Mouse (Mus musculus): Measurements from ENCODE around the gene Abl2. TPM values are rescaled to one million over a fixed set of nuclear protein-coding genes. Genes with fewer than 3 reads are reported as not detected.

Gene Abl2
- total and polyA plus RNA-seq, 2 experiments from 2014 or later, result 4.5 to 27.1 TPM

DNA sequence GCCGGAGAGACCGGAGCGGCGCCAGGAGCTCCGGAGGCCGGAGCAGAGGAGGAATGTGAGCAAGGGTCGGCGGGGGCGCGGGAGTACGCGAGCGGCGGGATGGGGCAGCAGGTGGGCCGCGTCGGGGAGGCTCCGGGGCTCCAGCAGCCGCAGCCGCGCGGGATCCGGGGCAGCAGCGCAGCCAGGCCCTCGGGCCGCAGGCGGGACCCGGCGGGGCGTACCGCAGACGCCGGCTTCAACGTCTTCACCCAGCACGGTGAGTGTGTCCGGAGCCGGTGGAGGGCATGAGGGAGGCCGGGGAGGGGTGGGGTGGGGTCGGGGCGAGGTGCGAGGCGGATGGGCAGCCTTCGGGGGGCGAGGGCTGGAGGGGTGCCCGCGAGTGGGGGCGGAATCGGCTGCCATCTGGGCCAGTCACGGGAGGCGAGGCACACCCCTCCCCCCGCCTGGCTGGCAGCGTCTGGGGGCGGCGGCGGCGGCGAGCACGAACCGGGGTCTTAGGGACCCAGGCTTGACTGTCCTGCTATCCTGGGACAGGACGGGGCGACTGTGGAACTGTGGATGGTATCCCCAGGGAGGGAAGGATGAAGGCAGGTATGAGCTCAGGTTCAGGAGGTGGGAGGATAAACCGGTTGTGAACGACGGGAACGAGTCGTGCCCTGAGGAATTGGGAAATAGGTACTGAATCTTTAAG lies 509 bp downstream of the Abl2 start:
- peak; percentile 70 for DNase-seq (ENCODE audit: low spot score)
- H3K9ac ChIP-seq (replicated peaks; ENCODE audit: low read length), result peak overlapping the region; percentile 99
- no peak for TF ChIP-seq CTCF (IDR thresholded peaks at IDR 0.05; ENCODE audit: low read depth)
- H3K4me3 ChIP-seq (ENCODE audit: low read length), result peak overlapping the region; percentile 97
- no peaks in the 10 kb centered on the region for H3K9me3 ChIP-seq (ENCODE audit: low read length)
- under 1% methylated on average over 57 of the region's 66 CpGs for WGBS
- H3K36me3 ChIP-seq (ENCODE audit: insufficient read depth, low read length), result no peaks in the 10 kb centered on the region
- no peaks in the 10 kb centered on the region for H3K27me3 ChIP-seq (ENCODE audit: insufficient read depth, low read length)
- H3K4me2 ChIP-seq (ENCODE audit: low read depth, low read length), result peak overlapping the region; percentile 70
- H3K27ac ChIP-seq, result peak overlapping the region; percentile 99
- ATAC-seq, result peak; percentile 68
- peaks cover 7% of the 10 kb centered on the region; the same call in 1 of the 2 replicates for H3K4me1 ChIP-seq (ENCODE audit: insufficient read depth, low read length)

DNA sequence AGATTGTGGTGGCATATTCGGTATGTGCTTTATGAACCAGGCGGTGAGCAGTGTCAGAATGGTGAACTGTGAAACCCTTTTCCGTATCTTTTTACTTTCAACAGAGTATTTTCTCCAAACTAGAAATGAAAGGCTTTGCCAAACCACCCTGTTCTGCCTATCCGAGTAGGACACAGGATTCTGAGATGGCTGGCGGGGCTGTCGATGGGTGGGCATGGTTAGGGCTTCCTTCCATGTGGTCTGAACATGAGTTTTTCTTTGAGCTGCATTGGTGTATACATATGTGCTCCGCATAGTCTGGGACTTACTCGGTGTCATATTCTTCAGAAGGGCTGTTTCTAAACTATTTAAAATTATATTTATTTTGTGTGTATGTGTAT lies 1.0 kb downstream of the Abl2 start:
- no peaks in the 10 kb centered on the region for H3K36me3 ChIP-seq (ENCODE audit: insufficient read depth, low read length)
- H3K4me3 ChIP-seq (ENCODE audit: low read length), result peak overlapping the region; percentile 97
- TF ChIP-seq CTCF (IDR thresholded peaks at IDR 0.05; ENCODE audit: low read depth), result no peak
- ATAC-seq (peak; percentile 36; the same call in 1 of the 2 replicates), DNase-seq (ENCODE audit: low spot score) (peak; percentile 46)
- no peaks in the 10 kb centered on the region for H3K27me3 ChIP-seq (ENCODE audit: insufficient read depth, low read length)
- H3K4me2 ChIP-seq (ENCODE audit: low read depth, low read length), result peak overlapping the region; percentile 70
- peak overlapping the region; percentile 99 for H3K27ac ChIP-seq
- peak overlapping the region; percentile 99 for H3K9ac ChIP-seq (replicated peaks; ENCODE audit: low read length)
- WGBS, result 5% methylated on average over 8 of the region's 8 CpGs
- peaks cover 7% of the 10 kb centered on the region; the same call in 1 of the 2 replicates for H3K4me1 ChIP-seq (ENCODE audit: insufficient read depth, low read length)
- H3K9me3 ChIP-seq (ENCODE audit: low read length), result no peaks in the 10 kb centered on the region

DNA sequence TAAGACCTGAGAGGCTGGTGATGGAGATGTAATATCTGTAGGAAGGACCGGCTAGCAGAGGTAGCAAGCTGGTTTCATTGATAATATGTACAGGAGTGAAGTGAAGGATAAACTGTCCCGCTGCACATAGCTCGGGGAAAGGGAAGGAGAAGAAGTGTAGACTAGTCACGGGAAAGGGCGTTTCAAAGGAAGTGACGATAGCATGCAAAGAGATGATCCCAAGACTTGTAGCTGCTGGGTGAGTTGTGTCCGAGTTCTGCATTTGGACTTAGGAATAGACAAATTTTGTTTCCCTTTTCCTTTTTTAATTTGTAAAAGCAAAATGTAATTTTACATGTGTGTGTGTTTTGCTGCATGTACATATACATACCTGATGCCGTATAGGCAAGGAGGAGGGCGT lies 1.9 kb downstream of the Abl2 start:
- Histone ChIP-seq H3K27ac (no peak overlapping the region), H3K27me3 (ENCODE audit: insufficient read depth, low read length) (no peaks in the 10 kb centered on the region), H3K9me3 (ENCODE audit: low read length) (no peaks in the 10 kb centered on the region), H3K9ac (replicated peaks; ENCODE audit: low read length) (no peak overlapping the region), H3K4me3 (ENCODE audit: low read length) (peak overlapping the region; percentile 97; the same call in 1 of the 2 replicates), H3K4me2 (ENCODE audit: low read depth, low read length) (peak overlapping the region; percentile 70), H3K4me1 (ENCODE audit: insufficient read depth, low read length) (peaks cover 7% of the 10 kb centered on the region; the same call in 1 of the 2 replicates), H3K36me3 (ENCODE audit: insufficient read depth, low read length) (no peaks in the 10 kb centered on the region)
- no peak for TF ChIP-seq CTCF (IDR thresholded peaks at IDR 0.05; ENCODE audit: low read depth)
- 89% methylated on average over 9 of the region's 9 CpGs for WGBS
- ATAC-seq (no peak), DNase-seq (ENCODE audit: low spot score) (no peak)

DNA sequence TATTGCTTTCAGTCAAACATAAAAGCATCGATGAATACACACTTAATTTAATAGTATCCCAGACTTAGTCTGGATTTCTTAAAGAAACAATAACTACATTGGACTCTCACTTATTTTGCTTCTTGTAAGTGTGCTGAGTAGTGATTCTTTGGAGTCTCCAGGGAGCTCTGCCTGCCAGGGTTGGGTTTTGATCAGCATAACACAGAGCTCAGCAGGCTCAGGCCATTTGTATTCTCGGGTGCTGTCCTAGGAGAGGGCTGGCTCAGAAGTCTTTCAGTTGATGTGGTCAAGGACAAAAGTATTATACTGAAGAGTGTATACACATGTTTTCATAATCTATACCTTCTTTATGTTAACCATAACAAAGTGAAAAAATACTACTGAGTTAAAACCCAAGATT lies 6.7 kb downstream of the Abl2 start:
- TF ChIP-seq CTCF (IDR thresholded peaks at IDR 0.05; ENCODE audit: low read depth), result no peak
- Histone ChIP-seq H3K4me2 (ENCODE audit: low read depth, low read length) (no peak overlapping the region), H3K4me3 (ENCODE audit: low read length) (no peak overlapping the region), H3K27ac (no peak overlapping the region), H3K9ac (replicated peaks; ENCODE audit: low read length) (no peak overlapping the region), H3K4me1 (ENCODE audit: insufficient read depth, low read length) (peaks cover 7% of the 10 kb centered on the region; the same call in 1 of the 2 replicates), H3K9me3 (ENCODE audit: low read length) (no peaks in the 10 kb centered on the region), H3K36me3 (ENCODE audit: insufficient read depth, low read length) (no peaks in the 10 kb centered on the region), H3K27me3 (ENCODE audit: insufficient read depth, low read length) (no peaks in the 10 kb centered on the region)
- 40% methylated on average over 2 of the region's 2 CpGs for WGBS
- DNase-seq (ENCODE audit: low spot score), result no peak
- no peak for ATAC-seq

DNA sequence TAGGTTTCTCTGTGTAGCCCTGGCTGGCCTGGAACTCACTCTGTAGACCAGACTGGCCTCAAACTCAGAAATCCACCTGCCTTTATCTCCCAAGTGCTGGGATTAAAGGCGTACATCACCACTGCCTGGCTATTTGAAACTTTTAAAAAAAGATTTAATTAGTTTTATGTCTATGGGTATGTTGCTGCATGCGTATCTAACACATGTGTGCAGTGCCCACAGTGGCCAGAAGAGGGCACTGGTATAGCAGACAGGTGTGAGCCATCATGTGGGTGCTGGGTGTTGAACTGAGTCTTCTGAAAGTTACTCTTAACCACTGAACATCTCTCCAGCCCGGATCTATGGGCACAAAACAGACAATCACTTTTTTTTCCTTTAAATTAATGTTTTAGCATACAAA lies 7.5 kb downstream of the Abl2 start:
- no peak overlapping the region for H3K4me2 ChIP-seq (ENCODE audit: low read depth, low read length)
- ATAC-seq, result no peak
- no peaks in the 10 kb centered on the region for H3K36me3 ChIP-seq (ENCODE audit: insufficient read depth, low read length)
- peaks cover 4% of the 10 kb centered on the region; the same call in 1 of the 2 replicates for H3K4me1 ChIP-seq (ENCODE audit: insufficient read depth, low read length)
- H3K27me3 ChIP-seq (ENCODE audit: insufficient read depth, low read length), result no peaks in the 10 kb centered on the region
- no peak overlapping the region for H3K9ac ChIP-seq (replicated peaks; ENCODE audit: low read length)
- peak; percentile 25 for DNase-seq (ENCODE audit: low spot score)
- H3K27ac ChIP-seq, result no peak overlapping the region
- H3K4me3 ChIP-seq (ENCODE audit: low read length), result no peak overlapping the region
- 95% methylated on average over 3 of the region's 3 CpGs for WGBS
- H3K9me3 ChIP-seq (ENCODE audit: low read length), result no peaks in the 10 kb centered on the region
- peak; percentile 55 for TF ChIP-seq CTCF (IDR thresholded peaks at IDR 0.05; ENCODE audit: low read depth)

DNA sequence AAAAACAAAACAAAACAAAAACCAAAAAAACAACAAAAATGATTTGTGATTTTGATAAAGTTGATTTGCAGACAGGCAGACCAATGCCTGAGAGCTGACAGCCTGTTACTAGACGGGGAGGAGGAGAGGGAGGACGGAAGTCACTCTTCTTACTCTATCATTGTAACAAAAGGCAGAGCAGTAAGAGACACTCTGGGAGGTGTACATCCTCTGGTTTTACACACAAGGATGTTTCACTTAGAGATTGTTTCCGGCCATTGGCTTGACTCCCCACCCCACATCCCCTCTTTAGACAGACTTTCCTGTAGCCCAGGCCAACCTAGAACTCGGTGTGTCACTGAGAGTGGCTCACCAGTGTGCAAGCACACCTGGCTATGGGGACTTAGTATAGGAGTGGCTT lies 11.0 kb downstream of the Abl2 start:
- ATAC-seq (no peak), DNase-seq (ENCODE audit: low spot score) (no peak)
- H3K27me3 ChIP-seq (ENCODE audit: insufficient read depth, low read length), result no peaks in the 10 kb centered on the region
- WGBS, result 89% methylated on average over 4 of the region's 4 CpGs
- H3K4me3 ChIP-seq (ENCODE audit: low read length), result no peak overlapping the region
- H3K4me2 ChIP-seq (ENCODE audit: low read depth, low read length), result no peak overlapping the region
- H3K36me3 ChIP-seq (ENCODE audit: insufficient read depth, low read length), result no peaks in the 10 kb centered on the region
- H3K27ac ChIP-seq, result no peak overlapping the region
- no peaks in the 10 kb centered on the region for H3K4me1 ChIP-seq (ENCODE audit: insufficient read depth, low read length)
- H3K9me3 ChIP-seq (ENCODE audit: low read length), result no peaks in the 10 kb centered on the region
- TF ChIP-seq CTCF (IDR thresholded peaks at IDR 0.05; ENCODE audit: low read depth), result no peak
- no peak overlapping the region for H3K9ac ChIP-seq (replicated peaks; ENCODE audit: low read length)

DNA sequence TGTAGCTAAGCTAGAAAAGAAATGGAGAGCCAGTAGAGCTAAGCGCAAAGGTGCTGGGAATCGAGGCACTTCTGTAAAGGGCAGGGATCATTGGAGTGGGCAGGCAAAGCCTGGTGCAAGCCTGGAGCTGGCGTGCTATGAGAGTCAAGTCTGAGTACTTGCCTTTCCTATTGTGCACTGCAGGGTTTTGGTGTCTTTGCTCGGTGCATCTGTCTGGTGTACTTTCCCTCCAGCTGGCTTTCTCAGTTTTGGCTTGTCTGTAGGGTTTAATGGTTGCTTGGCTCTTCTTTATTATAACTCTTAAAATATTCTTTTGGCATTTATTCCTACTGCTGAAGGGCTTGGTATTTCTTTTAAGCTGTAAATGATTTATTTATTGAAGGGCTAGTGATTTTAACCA lies 14.4 kb downstream of the Abl2 start:
- H3K27me3 ChIP-seq (ENCODE audit: insufficient read depth, low read length), result no peaks in the 10 kb centered on the region
- H3K27ac ChIP-seq, result no peak overlapping the region
- DNase-seq (ENCODE audit: low spot score) (no peak), ATAC-seq (no peak)
- H3K4me2 ChIP-seq (ENCODE audit: low read depth, low read length), result no peak overlapping the region
- H3K4me3 ChIP-seq (ENCODE audit: low read length), result no peak overlapping the region
- no peak for TF ChIP-seq CTCF (IDR thresholded peaks at IDR 0.05; ENCODE audit: low read depth)
- WGBS, result 64% methylated on average over 4 of the region's 4 CpGs
- H3K9ac ChIP-seq (replicated peaks; ENCODE audit: low read length), result no peak overlapping the region
- H3K9me3 ChIP-seq (ENCODE audit: low read length), result no peaks in the 10 kb centered on the region
- no peaks in the 10 kb centered on the region for H3K36me3 ChIP-seq (ENCODE audit: insufficient read depth, low read length)
- H3K4me1 ChIP-seq (ENCODE audit: insufficient read depth, low read length), result no peaks in the 10 kb centered on the region

Measured in hindbrain, postnatal 0 days (tissue).